Mouse (Mus musculus) G1E-ER4 (cell line): ENCODE data around the gene Tpra1. TPM values are rescaled to one million over a fixed set of nuclear protein-coding genes. Genes with fewer than 3 reads are reported as not detected.

Source experiments
- GATA1 ChIP-seq: IDR thresholded peaks from one replicate; pipeline ENCODE4 v1.8.0; 2012; ENCODE audit warnings: low read length, inconsistent platforms
- polyA plus RNA-seq: library from polyadenylated mRNA; stranded (reverse); fragments of >175 nt; gene quantifications from 2 replicates; pipeline ENCODE4 v1.2.3, GENCODE M21; 2012

Gene Tpra1
- polyA plus RNA-seq, 1 experiment = 93.9 TPM

DNA sequence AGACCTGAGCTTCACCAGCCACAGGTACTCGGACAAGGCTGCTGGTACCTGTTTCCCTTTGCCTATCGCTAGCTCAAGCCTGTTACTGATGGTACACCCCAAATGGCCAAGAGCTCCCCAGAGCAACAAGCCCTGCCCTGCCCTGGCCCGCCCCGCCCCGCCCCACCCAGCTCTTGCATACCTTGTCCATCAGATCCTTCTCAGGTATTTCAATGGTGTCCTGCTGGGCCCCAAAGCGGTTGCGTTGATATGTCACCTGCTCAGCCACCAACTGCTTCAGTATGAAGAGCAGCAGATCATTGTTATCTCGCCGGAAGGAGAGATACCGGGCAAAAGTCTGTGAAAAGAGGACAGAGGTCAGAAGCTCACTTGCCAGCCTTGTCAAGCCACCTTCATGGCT is 17.9 kb upstream of the Tpra1 start:
- TF ChIP-seq GATA1 = no peak

DNA sequence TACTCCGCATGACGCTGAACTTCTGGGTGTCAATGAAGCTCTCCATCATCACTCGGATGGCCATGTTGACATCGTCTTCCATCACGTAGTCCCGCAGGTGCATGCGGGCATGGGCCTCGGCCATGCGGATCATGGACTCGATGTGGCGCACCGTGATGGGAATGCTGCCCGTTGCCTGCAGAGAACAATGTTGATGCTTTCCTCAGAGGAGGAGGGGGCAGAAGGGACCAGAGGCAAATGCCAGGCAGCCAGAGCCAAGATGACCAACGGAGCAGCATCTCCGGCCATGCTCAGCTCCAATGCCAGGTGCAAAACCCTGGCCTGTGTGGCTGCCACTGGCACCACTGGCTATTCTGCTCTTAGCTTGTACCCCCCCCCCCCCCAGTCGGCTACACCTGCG is 17.4 kb upstream of the Tpra1 start:
- no peak for TF ChIP-seq GATA1

DNA sequence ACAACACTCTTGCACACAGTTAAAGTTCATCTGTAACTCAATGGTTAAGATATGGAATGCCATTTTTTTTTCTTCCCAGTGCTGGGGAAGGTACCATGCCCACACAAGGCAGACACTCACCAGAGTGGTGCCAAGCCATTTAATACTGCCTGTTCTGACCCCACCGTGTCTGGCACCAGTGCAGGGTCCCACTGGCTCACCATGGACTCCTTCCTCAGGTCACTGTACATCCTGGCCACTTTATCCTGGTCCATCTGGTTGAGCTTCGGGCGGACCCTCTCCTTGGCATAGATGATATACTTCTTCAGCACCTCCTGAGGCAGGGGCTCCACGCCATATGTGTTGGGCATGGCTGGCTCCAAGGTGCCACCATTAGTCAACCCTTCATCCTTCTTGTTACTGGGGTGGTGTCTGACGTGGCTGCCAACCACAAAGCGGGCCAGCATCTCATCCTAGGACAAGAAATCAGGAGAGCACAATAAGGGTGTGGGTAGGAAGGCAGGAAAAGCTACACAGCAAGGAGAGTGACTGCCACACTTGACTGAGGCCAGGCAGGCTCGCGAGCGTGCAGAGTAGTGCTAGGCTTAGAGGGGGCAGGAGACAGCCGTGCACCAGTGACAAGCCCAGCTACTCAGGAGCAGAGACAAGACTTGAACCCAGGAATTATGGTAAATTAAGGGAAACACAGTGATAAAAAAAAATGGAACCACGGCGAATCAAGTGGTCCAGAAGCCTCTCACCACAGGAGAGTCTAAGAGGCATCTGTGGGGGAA is 16.2 kb upstream of the Tpra1 start:
- TF ChIP-seq GATA1 = no peak

DNA sequence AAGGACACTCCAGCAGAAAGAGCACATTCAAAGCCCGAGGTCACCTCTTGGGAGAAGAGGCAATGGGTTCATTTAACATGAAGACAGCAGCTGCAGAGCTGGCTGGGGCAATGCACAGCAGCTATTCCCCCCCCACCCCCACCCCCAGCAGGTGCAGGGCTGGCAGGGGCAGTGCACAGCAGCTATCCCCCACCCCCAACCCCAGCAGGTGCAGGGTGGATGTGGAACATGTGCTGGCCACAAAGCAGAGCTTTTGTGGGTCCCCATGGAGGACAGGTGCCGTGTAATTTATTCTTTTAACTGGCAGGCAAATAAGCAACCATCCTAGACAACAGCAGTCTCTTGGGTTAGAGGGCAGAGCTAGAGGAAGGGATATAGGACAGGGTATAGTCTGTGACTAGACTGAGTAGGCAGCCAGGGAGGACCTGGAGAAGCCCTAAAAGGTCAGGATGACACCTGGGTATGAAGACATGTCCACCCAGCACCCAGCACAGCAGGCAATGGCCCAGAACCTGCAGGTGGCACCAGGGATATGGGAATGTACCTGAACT is 15.6 kb upstream of the Tpra1 start:
- no peak for TF ChIP-seq GATA1

DNA sequence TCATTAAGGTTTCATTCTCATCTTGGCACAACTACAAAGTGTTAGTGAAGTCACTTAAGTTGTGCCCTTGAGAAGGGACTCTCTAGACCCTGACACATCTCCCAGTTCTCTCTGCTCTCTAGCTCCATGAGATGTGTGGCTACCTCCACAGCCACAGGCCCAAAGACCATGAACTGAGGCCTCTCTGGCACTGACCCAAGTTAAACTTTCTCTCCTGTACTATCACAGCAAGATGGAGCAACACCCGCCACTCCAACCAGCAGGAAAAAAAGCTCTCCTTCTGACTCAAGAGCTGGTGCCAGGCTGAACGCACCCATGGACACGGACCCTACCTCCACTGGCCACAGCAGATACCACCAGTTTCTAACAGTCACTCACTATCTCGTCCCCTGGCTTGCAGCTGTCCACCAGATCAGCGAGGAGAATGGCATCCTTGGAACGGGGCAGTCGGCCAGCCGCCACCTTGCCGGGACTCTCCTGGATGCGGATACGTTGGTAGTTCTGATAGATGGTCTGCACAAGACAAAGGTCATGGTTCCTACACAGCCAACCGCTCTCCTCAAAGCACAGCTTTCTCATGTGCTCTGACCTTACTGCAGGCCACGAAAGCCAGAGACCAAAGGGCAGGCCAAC is 12.5 kb upstream of the Tpra1 start:
- no peak for TF ChIP-seq GATA1

DNA sequence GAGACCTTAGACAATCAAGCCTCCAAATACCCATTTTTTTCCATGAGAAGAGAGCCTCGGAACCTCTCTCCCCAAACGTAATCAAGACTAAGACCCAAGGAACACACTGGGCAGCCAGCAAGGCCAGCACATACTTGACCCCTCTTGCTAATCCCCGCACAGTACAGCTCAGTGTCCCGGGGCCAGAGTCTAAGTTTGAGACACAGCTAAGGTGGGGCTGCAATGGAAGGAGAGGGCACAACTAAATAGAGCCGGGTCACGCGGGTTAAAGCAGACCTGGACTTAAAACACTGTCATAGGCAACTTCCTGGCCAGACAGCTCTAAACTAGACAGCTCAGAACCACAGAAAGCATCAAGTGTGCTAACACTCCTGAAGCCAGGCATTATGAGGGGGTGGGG is 11.2 kb upstream of the Tpra1 start:
- no peak for TF ChIP-seq GATA1

DNA sequence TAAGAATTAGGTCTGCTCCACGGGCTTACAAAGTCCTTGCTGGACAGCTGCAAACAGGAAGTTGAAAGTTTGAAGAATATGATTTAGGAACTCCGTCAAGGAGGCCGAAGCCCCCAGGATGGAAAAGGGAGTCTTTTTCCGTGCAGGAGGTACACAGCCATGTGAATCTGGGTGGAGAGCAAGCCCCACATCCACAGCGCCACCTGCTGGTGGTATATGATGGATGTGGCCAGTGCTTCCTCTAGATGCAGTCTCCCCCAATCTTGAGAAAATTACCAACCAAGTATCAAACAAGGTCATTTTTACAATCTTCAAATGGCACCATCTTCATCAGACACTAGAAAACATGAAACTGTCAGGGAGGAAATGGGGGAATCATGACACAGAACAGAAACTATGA is 8.5 kb upstream of the Tpra1 start:
- no peak for TF ChIP-seq GATA1

DNA sequence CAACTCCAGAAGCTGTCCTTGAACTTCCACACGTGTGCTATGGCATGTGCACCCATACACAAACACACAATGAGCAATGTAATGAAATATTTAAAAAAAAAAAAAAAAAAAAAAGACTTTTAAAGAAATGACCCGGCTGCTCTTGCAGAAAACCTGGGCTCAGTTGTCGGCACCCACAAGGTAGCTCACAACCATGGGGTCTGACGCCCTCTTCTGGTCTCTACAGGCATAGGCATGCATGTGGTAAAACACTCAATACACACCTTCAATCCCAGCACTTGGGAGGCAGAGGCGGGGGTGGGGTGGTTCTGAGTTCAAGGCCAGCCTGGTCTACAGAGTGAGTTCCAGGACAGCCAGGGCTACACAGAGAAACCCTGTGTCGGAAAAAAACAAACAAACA is 6.1 kb upstream of the Tpra1 start:
- TF ChIP-seq GATA1 = no peak

DNA sequence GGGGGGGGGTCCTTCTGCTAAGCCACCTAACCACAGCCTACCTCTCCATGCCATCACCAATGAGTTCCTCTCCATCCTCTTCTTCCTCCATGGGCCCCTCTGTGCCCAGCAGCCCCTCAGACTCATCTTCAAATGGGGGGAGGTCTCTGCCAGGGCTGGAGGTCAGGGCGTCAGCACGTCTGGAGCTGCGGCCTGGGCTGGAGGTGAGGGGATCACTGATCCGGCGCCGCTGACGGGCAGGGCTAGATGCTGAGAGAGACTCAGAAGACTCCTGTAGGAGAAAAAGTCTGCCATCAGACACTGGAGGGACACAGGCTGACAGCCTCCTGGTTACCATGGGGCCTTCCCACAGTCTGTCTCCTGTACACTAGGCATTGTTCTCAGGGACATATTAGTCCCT is 4.8 kb upstream of the Tpra1 start:
- TF ChIP-seq GATA1 = no peak

DNA sequence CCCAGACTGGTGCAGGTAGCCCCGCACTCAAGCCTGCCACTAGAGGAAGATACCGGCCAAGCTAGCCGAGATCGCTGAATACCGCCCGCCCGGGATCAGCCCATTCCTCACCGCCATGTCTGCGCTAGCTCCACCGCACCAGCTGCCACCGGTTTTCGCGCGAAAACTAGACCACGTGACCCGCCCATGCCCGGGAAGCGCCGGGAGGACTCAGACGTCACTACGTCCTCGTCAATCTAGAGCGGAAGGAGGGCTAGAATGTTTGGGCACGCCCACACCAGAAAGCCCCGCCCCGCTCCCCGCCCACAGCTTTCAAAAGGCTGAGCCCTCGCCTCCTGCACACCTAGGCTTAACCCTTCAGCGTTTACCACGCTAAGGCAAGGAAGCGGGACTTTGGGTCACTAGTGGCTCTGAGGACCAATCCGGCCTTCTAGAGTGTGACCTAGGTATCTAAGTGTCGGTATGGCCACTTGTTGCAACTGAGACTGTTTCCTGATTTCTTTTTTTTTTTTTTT is 3.5 kb upstream of the Tpra1 start, which contains the start of gene Mcm2:
Gene Mcm2 (minus strand): TSS at position 247 of the 515 bp plus-strand sequence.
- TF ChIP-seq GATA1 = no peak

DNA sequence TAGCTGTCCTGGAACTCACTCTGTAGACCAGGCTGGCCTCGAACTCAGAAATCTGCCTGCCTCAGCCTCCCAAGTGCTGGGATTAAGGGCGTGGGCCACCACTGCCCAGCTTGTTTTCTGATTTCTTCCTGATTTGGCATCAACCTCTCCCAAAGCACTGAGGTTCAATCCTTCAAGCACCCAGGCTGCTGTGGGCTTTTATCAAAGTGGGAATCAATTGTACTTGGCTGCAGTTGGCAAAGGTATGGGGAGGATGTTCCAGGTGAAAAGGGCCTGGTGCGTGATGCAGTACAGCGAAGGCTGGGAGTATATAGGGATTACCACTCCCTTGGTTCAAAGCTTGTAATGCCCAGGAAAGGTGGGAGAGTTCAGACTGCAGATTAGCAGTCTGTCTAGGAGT is 3.0 kb upstream of the Tpra1 start:
- TF ChIP-seq GATA1 = no peak

DNA sequence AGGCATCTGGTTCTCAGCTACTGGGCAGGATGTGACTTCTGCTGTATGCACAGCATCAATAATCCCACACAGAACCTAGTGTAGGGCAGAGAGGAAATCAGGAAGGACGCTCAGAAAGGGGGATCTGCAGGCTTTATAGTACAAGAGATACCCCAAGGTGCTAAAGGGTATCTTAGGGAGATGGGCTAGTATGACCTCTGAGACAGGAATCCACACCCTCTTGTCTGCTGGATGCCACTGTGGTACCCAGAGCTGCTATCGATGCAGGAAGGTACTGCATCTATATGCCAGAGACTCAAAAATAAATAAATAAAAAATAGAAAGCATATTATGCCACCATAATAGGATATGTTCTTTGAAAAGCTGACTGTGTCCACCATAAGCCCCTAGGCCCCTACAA is 2.4 kb upstream of the Tpra1 start:
- no peak for TF ChIP-seq GATA1

DNA sequence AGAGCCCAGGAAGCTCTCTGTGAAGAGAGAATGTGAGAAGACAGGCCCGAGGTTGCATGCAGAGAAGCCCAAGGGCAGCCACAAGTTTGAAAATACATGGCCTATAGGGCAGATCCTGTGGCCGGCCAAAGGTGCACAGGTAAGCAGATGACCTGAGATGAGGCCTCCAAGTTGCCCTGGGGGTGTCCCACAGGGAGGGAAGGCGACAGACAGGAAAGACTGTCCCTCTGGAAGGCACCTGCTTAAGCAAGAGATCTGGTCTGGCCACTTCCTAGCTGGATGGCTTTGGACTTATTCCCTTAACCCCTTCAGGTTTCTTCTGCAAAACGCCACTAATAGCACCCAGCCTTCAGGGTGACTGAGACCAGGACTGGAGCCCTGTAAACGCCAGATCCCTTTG is 580 bp upstream of the Tpra1 start:
- TF ChIP-seq GATA1 = no peak

DNA sequence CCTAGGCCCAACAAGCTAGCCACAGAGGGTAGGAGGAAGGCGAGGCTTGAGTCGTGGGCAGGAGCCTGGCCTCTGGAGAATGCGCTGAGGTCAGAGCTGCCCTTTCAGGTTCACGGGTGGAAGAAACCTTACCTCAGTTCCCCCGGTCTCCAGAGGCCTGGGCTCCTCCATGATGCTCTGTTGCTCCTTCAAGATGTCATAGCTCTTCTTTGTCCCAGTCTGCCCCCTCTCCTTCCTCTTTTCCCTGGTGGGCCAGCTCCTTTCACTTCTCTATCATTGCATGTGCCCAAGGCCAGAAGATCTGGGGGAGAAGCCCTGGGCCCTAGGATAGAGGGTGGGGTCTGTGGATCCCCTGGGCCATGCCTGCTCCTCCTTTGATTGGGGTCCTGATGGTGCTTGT is 1.7 kb downstream of the Tpra1 start:
- no peak for TF ChIP-seq GATA1

DNA sequence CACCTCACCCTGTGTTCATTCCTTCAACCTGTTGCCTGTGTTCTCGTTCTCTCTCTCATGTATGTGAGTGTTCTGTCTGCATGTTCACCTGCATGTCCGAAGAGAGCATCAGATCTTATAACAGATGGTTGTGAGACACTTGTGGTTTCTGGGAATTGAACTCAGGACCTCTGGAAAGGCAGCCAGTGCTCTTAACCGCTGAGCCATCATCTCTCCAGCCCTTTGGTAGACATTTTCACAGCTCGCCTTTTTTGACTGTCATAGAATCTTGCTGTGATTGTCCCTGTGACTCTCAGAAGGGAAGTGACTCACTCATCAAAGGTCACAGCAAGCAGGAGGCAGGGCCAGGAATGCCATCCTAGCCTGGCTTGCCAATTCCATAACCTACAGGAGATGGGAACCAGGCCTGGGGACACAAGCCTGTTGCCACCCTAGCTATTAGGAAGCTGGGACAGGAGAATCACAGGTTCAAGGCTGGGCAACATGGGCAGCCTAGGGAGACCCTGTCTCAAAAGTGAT is 2.5 kb downstream of the Tpra1 start:
- TF ChIP-seq GATA1 = no peak

DNA sequence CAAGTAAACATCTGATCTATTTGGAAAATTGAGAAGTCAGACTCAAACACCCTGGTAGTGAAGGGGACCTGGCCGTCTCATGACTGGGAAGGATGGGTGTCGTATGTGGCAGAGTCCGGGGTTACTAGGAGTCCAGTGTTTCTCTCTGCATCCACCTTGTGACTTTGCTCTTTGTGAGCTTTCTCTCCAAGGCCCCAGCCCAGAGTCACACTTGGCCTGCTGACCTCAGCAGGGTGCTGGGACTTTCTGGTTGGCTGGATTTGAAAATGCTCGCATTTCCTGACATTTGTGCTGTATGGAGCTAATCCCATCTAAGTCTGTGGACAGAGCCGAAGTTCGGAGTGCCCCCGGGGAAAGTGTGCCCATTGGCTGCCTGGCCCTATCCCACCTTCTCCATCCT is 3.0 kb downstream of the Tpra1 start:
- no peak for TF ChIP-seq GATA1

DNA sequence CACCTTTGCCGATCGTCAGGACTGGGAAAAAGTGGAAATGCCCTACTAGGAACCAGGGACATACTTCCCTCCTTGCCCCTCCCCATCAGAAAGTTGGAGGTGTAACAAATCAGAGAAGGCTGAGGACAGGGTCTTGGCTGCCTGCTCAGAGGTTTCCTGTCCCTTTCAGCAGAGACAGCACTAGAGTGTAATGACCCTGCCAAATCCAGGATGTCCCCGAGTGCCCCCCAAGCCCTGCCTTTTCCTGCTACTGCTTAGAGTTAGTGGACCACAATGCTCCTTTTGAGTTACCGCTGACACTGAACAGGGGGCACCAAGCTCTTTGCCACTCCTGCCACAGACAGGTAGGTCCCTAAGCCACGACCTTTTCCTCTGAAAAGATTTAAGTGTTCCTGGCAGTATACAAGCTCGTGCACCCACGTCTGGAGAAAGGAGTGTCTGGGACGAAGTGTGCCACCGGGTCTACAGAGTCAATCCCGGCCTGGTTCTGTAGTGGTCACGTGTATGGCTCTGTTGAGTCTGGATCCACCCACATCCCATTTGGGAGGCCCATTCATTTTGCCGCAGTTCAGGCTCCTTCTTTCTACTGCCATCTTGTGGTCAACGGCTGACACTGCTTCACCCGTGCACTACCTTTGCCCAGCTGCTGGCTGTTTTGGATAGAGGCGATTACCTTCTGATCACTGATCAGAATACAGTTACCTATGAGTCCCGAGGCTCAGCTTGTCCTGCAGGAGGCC is 4.5 kb downstream of the Tpra1 start:
- no peak for TF ChIP-seq GATA1
